Mouse (Mus musculus): ENCODE data around the gene Iqcf3.

DNA sequence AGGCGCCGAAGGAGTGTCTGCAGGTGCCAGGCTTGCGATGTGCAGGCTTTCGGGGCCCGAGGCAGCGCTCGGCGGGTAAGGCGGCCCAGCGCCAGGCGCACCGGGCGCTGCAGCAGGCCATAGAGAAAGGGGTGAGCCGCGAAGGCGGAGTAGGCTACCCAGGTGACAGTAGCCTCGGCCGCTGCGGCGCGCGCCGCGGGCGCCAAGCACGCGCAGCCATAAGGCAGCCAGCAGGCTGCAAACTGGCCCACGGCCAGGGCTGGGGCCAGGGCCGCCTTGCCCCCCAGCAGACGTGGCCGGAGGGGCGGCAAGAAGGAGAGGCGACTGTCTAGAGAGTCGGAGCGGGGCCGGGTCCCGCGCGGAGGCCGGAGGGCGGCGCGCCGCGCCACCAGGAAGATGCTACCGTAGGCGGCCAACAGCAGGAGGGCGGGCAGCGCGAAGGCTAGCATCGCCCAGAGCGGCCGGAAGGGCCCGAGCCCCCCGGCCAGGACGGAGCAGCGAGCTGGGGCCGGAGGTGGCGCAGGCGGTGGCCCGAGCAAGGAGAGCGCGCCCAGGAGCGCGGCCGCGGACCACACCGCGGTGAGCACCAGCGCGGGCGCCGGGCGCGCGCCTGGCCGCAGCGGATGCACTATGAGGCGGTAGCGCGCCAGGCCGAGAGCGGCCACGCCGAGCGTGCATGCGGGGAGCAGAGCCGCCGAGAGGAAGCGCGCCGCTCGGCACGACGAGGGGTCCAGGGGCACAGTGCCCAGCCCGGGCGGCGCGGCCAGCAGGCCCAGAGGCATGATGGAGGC is 96.5 kb downstream of the Iqcf3 start:
- TF ChIP-seq CTCF (IDR thresholded peaks at IDR 0.05; ENCODE audit: insufficient read depth, low read depth, low read length) (no peak), POLR2A (IDR thresholded peaks at IDR 0.05; ENCODE audit: insufficient read depth, low read depth, low read length) (peak; percentile 34)
